Mouse (Mus musculus) testis, postnatal 10 days (tissue): ENCODE data around the gene Tex264.
"Not testable (repeated sequence)": the region's sequence is repeated elsewhere in the genome, so short reads cannot be mapped to it uniquely, and the experiment has no call there.

ENCODE experiments used
- DNase-seq: peaks from one replicate; pipeline ENCODE4 v3.0.0; 2021; ENCODE audit warnings: low spot score

Gene Tex264

DNA sequence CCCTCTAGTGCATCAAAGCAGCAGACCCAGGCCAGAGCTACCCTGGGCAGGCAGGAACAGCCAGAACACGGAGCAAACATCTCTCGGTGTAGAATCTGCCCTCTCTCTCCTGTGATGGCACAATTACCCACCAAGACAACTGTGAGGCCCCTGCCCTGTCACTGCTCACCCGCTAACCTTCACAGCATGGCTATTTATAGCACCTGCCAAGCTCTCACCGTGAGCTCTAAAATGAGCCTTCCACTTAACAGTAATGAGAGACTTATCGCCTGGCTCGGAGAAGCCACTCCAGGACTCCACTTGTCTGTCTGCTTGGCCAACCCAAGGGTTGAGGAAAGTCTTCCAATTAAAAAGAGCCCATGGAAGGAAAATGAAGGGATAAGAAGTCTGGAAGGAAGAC, 22.5 kb downstream of the Tex264 start:
- no peak for DNase-seq

DNA sequence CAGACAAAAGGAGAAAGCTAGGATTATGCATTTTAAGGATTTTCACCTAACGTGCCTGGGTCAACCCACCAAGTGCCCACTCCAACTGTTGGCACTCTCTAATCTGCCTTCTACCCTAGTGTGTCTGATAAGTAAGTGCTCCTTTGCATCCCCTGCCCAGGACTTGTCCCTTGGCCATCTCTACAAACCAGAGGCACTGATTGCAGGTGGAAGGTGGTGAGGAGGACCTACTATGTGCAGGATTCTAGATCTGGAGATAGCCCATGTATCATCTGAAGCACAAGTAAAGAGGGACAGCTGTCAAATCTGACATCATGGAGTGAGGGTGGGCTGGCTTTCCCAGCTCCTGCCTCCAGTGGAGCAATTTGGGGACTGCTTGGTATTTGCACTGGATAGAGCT, 25.8 kb downstream of the Tex264 start:
- no peak for DNase-seq

DNA sequence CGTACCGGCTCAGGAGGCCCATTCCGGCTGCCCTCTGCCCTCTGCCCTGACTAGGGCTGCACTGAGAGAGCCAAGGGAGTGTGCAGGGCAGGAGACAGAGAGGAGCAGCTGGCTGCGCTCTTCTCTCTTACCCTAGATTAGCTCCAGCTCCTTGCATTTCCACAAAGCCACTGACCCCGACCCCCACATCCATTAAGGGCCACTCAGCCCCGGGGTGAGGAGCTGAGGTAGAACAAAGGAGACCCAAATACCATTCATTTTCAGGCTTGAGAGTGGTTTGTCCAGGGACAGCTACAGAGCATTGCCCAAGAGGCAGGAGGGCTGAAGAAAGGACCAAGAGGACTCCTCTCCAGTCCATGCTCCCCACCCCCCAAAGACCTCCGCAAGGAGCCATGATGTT, 26.3 kb downstream of the Tex264 start:
- no peak for DNase-seq

DNA sequence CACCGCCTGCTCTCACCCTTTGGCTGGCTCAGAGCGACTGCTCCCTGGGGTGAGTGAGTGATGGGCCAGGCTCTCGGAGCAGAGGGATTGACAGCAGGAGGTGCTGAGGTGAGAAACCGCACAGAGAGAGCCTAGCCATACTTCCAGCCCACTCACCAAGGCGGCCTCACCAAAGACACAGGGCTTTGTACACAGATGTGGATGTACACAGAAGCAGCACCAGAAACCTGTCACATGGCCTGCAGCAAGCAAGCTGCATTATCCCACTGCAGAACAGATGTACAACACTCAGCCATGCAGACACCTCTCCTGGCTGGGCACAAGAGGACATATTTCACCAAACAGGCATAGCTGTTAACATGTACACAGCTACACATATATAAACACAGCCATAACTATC, 28.1 kb downstream of the Tex264 start:
- DNase-seq, result no peak

DNA sequence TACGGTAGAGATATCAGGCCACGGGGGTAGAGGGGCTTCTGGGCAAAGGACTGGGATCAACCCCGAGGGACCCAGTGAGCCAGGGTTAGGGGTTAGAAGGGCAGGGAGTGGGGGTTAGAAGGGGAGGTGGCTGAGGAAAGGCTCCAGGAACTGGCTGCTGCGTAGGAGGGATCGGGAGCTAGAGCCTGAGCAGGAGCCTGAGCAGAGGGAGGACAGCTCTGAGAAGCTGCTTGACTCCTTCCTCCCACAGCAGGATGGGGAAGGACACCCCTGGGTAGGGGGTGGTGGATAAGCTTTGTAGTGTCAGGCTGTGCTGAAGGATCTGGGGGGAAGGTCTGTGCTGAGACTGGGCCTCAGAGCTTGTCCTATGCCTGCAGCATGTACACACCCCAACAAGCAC, 28.9 kb downstream of the Tex264 start:
- DNase-seq, result no peak

DNA sequence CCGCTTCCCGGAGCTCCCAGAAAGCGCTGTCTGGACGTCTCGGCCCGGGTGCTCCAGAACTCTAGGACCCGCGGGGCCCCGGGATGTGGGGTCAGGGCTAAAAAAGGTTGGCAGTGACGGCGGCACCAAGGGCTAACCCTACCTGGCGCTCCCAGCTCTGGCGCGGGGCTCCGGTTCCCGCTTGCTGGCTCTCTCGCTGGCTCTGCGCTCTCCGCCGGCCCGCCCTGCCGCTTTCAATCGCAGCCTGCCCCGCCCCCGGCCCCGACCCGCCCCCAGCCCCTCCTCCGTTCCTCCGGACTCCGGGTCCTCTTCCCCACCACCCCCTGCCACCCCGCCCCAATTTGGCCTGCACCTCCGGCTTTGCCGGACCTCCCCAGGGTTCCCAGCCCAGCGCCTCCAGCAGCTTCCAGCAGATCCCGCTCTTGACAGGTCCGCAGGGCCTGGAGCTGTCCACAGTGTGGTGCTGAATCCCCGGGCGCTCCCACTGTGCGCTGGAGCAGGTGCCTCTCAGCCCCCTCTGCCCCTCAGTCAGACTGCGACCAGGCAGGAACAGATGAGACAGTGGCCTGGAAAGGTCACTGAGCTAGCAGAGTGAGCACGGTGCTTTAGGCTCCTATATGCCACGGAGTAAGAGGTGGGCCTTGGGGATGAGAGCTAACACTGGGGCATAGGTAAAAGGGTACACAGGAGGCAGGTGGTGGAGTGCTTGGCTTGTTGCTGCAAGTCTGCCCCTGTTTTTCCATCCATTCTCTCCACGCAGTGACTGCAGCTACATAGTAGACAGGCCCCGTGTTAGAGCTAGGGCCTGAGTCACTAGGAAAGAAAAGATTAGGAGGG, 29.6 kb downstream of the Tex264 start, which contains the start of gene Grm2:
Gene Grm2, minus strand, starts transcription at position 199 of the 837 bp plus-strand sequence.
- peak; percentile 87 for DNase-seq

DNA sequence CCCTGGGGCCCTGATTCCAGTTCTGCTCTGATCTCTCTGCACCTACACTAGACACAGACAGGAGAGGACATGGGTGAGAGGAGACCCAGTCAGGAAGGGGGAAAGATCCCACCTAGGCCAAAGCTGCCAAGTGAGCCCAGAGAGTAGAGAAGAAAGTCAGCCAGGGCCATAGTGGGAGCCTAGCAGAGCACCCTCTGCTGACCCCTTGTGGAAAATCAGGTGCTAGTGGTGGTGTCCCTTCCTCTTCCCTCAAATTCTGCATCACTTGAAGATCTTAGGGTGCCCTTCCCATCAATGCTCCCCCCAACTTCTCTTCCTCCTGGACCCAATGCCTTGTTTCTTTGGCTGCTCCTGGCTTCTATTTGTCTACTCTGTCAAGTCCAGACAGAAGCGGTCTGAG, 33.0 kb downstream of the Tex264 start:
- DNase-seq, result no peak

DNA sequence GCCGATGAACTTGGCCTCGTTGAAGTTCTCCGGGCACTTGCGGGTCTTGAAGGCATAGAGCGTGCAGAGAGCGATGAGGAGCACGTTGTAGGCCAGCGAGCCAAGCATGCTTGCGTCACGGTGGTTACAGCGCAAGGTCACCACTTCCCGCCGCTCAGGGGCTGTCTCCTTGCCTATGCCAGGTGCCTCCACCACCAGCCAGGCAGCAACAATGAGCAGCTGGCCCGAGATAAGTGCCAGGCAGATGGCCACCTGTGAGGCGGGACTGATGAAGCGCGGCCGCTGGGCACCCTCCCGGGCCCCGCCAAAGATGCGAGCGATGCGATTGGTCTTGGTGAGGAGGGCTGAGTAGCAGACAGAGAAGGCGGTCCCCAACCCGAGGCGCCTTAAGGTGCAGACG, 38.5 kb downstream of the Tex264 start:
- DNase-seq, result no peak

DNA sequence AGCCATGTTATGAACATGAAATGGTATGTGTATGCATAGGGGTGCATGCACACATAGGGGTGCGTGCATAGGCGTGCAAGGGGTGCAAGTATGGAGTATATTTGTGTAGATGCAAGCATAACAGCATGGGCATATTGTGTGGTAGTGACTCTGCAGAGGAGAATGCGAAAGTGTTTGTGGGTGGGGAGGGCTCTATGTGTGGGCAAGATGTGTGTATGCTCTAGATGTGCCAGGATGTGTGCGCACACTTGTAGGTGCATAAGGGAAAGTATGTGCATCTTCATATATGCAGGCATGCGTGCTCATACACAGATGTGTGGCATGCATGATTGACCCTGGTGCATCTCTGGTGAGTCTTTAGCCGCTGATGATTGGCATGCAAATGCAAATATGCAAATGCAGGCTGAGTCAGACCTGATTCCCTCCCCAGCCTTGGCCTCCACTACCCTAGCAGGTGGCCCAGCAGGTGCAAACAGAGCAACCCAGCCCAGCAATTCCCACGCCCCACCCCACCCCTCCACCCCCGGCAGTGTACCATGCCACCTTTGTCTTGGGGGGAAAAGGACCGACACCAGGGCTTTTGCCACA, 39.9 kb downstream of the Tex264 start:
- DNase-seq, result no peak

DNA sequence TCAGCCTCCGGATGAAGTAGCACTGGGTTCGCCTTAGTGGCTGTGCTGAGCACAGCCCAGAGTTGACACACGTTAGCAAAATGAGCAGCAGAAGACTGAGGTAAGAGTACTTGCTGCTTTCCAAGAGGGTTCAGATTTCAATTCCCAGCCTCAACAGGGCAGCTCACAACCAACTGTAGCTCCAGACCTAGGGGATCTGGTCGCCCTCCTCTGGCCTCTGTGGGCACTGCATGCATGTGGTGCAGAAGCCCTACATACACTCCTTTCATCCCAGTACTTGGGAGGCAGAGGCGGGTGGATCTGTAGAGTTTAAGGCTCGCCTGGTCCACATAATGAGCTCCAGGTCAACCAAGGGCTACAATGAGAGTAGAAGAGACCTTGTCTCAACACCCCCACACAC, 41.9 kb downstream of the Tex264 start:
- no peak for DNase-seq

DNA sequence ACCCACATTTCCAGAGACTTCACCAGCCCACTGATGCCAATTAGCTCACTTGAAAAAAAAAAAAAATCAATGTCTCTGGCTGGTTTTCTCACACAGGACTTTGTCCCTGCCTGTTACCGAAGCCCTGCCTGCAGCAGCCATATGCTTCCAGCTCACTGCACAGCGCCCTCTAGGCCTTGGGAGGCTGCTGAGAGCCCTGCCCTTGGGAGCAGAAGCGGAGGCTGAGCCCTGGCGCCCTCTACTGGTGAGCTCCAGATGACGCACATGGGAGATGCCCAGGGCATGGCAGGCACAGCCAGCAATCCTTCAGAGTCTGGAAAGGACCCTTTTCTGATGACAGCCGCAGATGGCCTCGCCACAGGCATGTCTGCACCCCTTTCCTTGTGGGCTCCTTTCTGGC, 42.6 kb downstream of the Tex264 start:
- peak; percentile 92 for DNase-seq

DNA sequence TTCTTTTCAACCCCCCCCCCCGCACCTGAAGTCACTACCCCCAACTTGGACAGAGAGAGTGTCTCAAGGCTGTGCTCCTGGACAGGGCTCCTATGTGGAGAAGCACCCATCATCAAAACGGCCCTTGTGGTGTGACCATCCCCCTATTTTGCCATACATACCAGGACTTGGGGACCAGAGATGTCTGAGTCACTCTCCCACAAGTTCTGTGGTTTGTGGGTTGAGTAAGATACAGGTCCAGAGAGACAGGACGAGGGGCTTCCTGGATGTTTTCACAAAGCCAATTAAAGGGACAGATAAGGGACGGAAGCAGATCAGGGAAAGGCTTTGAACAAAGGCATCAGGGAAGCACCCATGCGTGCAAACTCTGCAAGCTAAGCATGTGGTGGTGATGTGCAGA, 44.4 kb downstream of the Tex264 start:
- DNase-seq, result no peak

DNA sequence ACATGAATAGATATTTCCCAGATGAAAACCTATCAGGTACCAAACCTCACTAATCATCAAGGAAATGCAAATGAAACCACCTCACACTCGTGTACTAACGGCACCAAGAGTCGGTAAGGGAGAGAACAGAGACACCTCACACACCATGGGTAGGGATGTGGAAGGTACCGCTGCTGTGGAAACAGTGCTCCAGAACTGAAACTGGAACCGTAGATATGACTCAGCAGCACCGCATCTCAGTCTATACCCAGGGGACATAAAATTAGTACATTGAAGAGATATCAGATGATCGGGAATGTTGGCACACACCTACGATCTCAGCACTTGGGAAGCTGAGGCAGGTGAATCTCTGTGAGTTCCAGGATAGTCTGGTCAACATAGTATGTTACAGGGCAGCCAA, 47.6 kb downstream of the Tex264 start:
- DNase-seq, result no peak

DNA sequence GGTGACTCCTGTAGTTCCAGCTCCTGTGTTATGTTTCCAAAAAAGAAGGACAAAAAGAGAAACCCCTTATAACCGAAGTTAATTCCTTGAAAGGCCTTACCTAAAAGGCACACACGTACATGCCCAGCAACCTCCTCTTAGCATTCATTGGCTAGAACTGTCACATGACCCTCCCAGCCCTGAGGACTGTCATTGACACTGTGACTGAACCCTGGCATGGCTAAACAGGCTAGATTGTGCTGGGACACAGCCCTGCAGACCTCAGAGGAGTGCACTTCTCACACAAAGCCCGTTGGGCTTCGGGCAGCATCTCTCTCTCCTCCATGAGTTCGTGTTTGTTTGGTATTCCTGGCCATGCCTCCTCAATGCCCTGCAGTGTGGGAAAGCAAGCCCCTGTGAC, 53.5 kb downstream of the Tex264 start:
- no peak for DNase-seq

DNA sequence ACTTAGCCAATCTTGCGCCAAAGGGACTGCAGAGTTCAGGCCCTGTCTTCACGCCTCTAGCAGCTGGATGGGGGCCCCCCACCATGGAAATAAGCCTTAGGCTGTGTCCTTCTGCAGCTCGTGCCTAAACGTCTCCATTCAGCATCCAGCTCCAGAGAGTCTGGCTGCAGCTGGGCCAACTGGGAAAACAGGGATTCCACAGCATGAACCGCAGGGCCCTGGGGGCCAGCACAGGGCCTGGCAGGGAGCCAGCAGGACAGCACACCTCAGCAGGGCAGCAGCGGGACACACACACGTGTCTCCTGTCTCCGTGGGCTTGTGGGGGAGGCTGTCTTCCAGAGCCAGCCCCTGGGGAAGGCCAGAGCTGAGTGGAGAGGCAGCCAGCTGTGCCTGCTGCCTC, 57.9 kb downstream of the Tex264 start:
- not testable (repeated sequence) for DNase-seq

DNA sequence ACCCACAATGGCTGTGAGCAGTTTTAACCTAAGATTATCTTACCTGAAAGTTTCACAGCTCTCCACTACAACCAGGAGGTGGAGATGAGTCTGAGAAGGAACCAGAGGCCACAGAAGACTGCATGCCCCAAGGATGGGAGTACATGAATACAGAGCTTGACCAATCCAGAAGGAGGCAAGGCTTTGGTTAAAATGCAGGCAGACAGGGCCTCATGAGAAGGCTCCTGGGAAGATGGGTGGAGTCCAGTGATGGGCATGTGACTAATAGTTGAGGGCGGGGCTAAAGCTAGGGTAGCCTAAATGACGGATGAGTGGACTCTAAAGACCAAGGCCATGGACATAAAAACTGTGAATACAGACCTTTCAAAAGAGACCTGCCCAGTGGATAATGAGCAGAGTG, 59.4 kb downstream of the Tex264 start, which contains the start of gene Iqcf6:
Gene Iqcf6, plus strand, starts transcription at position 301 of the 400 bp plus-strand sequence.
- no peak for DNase-seq

DNA sequence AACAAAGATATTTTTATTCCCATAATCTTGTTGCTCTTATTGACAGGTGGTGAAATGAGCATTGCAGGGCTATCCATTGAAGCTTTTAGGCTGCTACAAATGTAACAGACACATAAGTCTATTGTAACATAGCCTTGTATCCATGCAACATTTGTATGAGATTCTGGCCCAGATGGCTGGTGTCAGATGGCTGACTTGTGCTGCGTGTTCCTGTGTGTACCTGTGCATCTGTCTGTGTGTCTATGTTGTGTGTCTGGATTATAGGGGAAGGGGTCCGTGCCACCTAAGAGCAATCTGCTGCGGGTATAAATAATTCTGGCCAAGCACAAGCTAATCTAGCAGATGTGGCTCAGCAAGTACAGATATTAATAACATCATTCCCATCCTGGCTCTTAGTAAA, 68.2 kb downstream of the Tex264 start:
- no peak for DNase-seq

DNA sequence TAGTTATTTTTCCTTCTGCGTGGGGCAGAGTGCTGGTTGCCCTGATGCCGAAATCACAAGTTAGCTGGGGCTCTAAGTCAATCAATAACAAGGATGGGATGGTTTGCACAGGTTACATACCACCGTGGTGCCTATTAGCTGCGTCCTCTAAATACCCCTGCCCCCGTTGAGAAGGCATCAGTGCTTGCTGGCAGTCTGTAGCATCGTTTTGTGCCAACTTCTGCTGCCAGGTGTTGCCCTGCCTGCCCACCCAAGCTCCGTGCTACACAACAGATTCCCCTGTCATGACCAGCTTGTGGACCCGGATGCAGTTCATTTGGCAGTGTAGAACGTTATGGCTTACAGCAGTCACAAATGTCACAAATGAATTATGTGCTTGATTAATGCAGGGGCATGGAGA, 69.4 kb downstream of the Tex264 start:
- DNase-seq, result no peak

DNA sequence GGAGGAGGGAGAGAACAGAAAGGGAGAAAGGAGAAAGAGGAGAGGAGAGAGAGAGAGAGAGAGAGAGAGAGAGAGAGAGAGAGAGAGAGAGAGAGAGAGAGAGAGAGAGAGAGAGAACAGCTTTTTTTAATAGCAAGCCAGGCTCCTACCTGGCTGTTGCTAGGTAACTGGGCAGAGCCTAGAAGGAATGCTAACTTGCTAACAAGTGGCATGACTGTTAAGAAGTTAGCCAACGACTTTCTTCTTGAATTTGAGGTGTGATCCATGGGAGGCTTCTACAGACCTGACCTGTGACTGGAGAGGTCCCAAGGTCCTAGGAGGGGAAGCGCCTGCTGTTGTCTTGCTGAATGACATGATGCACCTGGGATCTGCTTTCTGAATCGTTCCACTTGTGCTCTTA, 71.1 kb downstream of the Tex264 start:
- DNase-seq, result no peak

DNA sequence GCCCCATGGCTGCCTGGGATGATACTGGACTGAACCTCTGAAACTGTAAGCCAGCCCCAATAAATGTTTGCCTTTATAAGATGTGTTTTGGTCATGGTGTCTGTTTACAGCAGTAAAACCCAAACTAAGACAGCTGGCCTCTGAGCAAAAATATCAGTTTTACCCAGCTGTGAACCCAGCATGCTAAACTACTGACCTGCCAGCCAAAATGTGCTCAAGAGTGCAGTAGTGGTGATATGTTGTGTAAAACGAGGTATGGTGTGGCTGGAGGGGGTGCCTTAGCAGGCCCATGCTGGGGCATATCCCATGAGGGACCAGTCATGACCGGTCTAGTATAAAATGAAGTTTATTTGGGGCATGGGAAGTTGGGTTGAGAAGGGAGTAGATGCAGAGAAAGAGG, 71.8 kb downstream of the Tex264 start:
- no peak for DNase-seq

DNA sequence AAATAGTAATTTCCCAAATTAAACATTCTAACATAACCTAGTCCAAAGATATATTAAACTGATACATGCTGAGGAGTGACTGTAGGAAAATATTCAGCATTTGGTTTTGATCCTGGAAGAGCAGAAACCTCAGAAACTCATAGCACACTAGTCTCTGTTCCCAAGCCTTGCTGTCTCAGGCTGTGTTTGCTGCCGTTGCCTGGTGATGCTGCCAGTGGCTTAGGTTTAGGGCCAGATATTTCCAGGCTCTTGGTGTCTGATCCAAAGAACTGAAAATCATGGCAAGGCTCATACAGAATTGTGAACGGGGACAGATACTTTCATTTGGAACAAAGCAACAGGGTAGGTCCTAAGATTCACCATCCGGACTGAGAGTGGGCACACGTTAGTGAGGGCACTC, 75.0 kb downstream of the Tex264 start:
- no peak for DNase-seq
